Mouse (Mus musculus) left cerebral cortex, postnatal 4 days (tissue): ENCODE measurements around the gene Gnl3l. TPM values are rescaled to one million over a fixed set of nuclear protein-coding genes. Genes with fewer than 3 reads are reported as not detected.

Experiments
- DNase-seq: peaks from one replicate; pipeline ENCODE4 v3.0.0-alpha.2; 2022
- intact Hi-C: fragments of 180-260 bp; cut with DNase I; formaldehyde crosslinking; loops from one replicate; pipeline ENCODE4 v1.15.1; 2025
- total RNA-seq, 2 experiments: library from RNA; stranded (reverse); gene quantifications; 2 replicates each; pipeline ENCODE4 v1.2.3; 2021

Gene Gnl3l
- 100 to 1,000 TPM; 174 to 191 TPM for total RNA-seq

DNA sequence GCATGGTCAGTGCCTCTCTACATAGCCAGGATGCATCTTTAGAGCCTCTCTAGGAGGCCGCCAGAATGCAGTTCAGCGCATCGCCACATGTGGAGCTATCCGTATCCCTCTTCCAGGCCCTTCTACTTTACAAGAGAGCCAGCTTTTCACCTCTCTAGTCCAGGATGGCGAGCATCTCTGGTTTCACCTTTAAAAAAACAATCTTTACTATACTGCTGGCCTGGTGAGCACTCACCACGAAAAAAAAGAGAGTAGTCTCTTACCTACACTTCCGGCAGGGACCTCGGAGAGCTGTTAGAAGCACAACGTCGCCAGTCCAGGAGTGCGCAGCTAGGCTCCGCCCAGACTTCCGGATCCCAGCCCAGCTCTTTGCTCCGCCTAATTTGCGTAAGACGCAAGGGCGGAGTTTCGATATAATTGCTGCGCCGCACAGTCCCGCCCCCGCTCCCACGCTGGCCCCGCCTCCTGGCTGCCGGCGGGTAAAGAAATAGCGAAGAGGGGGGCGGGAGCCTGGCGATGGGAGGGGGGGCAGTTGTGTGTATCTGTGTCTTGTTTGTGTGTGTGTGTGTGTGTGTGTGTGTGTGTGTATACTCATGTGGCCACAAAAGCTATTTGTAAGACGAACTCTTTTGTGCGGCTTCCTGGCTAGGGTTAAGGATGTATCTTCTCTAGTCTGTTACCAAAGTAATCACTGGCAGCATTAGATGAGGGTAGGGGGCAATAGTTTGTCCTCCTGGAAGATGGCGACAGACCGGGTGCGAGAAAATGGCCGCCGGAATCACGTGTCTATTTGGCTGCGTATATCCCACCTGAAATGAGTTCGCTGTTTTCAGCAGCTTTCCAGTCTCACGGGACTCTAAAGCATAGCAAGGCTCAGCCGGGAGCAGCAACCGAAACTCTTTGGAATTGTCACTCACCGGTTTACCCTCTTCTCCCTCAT is at the start of gene Gnl3l:
TSS of gene Gnl3l (minus strand) at position 385 of the 940 bp plus-strand sequence.
- intact Hi-C loops, result no loop called here
- DNase-seq, result peak; percentile 92

DNA sequence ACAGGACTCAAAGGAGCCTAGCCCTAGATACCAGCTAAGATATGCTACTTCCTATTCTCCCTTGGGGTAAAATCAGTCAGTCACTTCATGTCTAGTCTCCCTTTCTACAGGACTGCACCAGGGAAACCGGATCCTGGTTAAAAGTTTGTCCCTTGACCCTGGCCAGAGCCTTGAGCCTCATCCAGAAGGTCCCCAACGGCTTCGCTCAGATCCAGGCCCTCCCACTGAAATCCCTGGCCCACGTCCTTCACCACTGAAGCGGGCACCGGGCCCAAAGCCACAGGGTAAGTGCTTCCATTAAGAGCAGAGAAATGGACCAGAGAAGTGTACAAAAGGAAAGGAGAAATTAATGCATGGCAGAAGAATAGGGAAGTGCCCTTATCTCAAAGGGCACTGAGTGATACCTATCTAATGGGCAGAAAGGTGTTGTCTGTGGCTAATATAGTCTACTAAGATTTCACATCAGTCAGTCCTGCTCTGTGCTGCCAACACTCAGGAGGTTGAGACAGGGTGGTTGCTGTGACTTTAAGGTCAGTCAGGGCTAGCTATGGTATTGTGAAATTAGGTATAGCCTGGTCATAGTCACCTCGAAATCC is 49.0 kb upstream of the Gnl3l start:
- intact Hi-C loops, result no loop called here
- no peak for DNase-seq

DNA sequence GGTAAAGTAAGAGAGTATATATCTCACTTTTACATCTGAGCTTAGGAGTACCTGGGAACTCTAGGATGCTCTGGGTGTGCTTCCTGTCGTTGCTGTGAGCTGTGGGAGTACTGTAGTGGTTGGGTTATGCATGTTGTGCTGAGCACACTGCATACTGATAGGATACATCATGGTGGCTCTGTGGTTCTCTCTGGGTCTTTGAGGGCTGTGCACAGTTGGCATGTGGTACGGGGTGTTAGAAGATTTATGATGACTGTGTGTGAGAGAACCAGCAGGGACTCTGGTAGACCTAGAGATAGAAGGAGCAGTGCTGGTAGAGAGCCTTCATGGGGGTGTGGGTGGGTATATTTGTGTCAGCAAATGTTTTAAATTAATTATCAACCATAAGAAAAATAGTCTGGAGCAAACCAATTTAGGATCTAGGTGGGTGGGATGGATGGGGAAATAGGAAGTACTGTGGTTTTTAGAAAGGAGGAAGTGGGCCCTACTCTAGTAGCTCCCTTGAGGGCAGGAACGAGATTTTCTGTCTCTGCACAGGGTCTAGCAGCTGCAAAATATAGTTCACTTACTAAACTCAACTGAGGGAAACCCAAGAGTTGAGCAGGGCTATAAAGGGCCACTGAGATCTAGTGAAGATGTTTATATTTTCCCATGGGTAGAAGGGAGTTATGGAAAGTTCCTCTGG is 44.6 kb upstream of the Gnl3l start:
- no peak for DNase-seq

DNA sequence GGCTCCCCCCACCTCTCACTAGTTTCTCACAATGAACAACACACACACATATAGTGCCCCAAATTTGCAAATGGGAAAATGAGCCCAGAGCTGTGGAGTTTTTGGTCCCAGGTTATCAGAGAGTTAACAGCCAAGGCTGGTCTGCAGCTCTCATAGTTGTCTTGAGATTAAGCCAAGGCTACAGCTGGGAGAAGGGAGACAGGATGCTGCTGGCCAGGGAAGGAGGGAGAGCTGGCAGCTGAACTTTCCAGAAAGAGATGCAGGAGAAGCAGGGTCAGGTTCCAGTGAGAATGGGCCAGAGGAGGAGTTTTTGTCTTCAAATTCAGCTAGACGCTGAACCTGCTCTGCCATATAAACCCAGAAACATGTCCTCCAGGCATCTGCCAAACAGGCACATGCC is 42.2 kb upstream of the Gnl3l start:
- DNase-seq, result no peak
- intact Hi-C loops, result no loop called here

More for the DNA sequence above, 44.6 kb upstream of the Gnl3l start:
- intact Hi-C loops, result no loop called here

DNA sequence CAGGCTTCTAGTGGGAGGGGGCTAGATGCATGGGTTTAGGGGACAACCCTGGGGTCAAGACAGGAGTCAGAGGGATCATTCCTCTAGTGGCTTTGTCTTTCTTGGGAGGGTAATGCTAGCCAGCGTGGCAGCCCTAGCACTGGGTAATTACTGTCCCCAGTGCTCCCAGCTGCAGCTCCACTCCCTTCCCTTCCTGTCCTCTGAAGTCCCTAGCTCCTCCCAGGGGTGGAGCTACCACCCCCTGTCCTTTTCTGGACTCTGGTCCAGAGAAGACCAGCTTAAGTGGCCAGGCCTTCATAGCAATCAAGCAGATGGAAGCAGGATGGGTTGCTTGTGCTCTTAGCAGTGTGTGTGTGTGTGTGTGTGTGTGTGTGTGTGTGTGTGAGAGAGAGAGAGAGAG is 38.4 kb upstream of the Gnl3l start:
- no peak for DNase-seq
- intact Hi-C loops, result no loop called here

DNA sequence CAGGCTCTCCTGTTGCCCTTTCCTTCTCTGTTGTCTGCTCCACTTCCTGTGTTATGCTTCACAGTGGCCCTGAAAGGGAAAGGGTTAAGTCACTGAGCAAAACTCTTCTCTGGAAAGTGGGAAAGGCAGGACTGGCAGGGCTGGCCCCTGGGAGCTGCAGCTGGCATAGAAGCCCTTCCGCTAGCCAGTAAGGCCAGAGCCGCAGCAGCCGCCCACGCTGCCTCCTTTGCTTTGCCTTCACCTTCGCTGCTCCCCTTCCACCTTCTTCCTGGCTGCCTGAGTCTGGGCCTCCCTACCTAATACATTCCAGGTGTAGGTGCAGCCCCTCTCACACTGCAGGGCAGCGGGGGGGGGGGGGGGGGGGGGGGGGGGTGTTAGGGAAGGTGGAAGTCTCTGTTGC is 37.4 kb upstream of the Gnl3l start:
- DNase-seq, result no peak
- intact Hi-C loops, result no loop called here

DNA sequence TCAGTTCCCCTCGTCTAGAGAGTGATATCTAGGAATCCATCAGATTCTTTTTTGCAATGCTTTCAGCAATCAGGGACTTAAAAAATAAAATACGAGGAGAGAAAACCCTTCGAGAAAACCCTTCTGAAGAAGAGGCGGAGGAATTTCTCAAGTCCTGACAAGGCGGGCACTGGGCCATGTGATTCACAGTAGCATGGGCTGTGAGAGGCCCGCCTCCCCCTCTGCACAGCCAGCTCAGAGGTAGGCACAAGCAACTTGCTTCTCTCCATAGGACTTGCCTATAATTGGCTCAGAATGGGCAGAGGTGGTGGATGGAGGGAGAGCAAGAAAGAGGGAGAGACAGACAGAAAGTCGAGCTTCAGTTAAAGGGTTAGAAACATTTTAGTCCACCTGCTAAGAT is 33.2 kb upstream of the Gnl3l start:
- DNase-seq, result peak; percentile 15
- intact Hi-C loops, result no loop called here

DNA sequence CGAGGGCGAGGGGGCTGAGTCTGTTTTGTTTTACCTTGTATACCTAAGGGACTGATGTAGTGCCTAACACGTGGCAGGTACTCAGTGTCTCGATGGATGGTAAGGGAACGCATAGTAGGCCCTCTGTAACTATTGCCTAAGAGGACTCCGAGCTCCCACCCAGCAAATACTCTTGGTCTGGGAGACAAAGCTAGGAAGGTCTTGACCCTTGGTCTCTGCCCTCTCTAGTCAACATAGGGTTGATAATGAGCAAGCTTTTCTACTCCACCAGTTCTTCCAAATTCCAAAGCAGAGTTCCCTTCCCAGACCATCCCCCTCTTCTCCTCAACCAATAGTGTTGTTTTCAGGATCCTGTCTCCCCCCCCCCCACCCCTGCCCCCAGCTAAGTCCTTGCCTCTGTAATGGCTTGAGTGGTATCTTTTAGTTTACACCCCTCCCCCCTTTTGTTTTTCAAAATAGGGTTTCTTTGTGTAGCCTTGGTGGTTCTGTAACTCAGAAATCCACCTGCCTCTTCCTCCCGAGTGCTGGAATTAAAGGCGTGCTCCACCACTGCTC is 32.6 kb upstream of the Gnl3l start:
- no peak for DNase-seq
- intact Hi-C loops, result no loop called here

DNA sequence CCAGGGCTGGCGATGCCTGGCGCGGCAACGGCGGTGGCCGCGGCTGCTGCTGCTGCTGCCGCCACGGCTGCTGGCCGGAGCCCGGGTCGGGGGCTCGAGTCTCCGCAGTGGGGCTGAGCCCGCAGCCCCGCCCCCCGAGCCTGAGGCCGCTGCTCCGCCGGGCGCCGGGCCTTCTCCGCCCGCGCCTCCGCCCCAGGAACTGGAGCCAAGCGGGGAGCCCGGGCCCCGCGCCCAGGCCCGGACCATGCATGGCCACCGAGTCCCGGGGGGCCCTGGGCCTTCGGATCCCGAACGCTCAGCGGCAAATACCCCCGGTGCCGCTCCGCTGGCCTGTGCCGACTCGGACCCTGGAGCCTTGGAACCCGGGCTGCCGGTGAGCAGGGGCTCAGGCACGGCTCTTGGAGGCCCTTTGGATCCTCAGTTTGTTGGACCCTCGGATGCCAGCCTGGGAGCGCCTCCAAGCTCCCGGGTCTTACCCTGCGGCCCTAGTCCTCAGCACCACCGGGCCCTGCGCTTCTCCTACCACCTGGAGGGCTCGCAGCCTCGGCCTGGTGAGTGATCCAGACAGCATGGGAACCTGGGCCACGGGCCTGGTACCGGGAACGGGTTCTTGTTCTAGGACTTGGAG is 30.4 kb upstream of the Gnl3l start:
- intact Hi-C loops, result no loop called here
- peak; percentile 15 for DNase-seq

DNA sequence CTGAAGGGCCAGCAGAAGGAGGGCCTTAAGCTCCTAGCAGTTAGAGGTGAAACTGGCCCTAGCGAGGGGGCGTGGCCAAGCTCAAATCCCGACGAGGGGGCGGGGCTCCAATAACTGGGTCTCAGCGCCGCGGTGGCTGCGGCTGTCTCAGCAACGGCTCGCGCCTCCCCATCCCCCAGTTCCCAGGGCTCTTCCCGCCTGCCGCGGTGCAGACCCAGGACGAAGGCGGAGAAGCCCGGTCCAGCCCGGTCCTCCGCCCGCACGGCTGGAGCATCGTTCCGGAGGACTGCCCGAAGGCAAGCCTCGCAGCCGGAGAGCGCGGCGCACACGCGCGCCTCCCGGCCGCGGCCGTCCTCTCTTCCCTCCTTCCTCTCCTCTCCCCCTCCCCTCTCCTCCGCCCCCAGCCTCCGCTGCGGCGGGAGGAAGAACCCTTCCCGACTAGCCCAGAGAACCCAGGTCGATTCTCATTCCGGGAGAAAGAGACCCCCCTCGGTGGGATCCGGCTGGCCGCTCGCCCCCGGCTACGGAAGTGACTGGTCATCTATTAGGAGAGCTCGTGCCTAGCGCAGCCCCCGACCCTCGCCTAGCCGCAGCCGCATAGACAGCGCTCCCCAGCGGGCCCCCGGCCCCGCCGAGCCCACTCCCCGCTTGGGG is 29.8 kb upstream of the Gnl3l start:
- DNase-seq, result peak; percentile 91
- intact Hi-C loops, result no loop called here

DNA sequence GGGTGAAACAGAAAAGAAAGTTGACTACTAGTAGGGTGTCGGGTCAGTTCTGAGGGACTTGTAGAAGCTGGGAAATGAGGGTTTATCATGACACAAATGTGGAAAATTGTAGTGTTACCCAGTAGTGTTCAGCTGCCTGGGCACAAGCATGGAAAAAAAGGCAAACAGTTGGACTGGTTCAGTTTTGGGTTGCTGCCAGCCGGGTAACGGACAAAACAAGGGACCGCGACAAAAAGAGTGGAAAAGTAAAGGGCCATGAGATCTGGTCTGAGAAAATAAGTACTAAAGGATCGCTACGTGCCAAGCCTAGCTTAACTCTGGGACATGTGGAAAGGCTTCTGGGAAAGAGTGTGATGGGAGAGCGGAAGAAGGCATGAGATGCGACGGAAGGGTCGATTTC is 29.2 kb upstream of the Gnl3l start:
- peak; percentile 20 for DNase-seq

DNA sequence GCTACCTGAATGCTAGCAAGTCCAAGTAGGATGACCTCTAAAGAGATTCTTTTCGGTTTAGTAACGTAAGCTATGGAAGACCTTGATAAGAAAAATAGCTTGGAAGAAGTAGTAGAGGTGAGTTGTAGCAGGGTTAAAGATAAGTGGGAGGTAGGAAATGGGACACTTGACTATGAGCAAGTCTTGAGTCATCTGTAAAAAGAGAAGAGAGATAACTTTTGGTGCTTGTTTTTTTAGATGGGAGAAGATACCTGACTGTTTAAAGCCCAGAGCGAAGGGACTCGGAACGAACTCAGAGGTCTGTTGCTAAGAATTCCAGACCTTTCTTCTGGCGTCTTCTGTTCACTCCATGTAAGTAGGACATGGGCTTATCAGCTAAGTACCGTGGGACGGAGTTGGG is 28.7 kb upstream of the Gnl3l start, which contains the start of gene Fgd1:
TSS of gene Fgd1 (plus strand) at position 301 of the 400 bp plus-strand sequence.
- intact Hi-C loops, result no loop called here
- no peak for DNase-seq

More for the DNA sequence above, 29.2 kb upstream of the Gnl3l start:
- intact Hi-C loops, result no loop called here

DNA sequence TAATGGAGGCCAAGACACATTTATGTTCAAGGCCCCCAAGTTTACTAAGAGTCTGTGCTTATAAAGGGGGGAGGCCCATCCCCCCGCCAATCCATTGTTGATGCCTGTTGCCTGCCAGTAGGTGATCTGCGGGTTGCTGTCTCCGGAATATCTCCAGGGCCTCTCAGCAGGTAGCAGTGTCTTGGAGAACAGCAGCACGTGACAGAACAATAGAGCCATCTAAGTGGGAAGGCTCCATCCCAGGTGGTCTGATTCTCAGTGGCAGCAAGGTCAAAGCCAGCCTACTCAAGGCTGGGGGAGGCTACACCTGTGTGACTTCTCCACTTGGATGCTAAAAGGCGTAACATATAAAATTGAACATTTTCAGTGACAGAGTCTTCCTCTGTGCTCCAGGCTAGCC is 24.1 kb upstream of the Gnl3l start:
- DNase-seq, result no peak
- intact Hi-C loops, result no loop called here

DNA sequence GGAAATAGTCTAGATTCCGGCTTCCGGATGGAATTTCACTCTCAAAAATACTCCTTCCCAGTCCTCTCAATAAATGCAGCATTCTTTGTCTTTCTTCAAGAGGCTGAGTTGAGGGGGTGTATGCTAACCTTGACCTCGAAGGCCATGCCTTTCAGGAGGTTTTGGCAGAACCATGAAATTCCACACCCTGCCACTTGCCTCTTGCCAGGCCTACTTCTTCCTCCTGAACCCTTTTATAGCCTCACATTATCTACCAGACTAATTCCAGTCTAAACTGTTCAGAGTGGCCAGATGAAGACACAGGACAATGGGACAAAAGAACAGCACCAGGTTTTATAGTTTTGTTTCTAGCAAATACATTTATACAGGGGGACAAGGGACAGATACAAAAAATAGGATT is 14.3 kb upstream of the Gnl3l start:
- intact Hi-C loops, result no loop called here
- DNase-seq, result no peak

DNA sequence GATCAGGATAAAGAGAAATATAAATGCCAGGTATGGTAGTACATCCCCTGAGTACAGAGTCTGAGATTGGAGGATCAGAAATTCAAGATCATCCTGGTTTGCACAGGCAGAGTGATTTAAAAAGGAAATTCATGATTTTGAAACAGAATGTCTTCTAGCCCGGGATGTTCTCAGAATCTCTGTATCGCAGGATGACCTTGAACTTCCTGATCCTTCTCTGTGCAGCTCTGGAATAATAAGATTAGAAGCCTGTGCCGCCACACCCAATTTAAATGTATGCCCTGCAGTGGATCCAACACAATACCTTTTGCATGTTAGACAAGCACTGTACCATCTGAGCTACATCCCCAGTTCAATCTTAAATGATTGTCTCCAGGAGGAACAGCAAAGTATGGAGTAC is 1.7 kb upstream of the Gnl3l start:
- DNase-seq, result no peak
- intact Hi-C loops, result no loop called here

DNA sequence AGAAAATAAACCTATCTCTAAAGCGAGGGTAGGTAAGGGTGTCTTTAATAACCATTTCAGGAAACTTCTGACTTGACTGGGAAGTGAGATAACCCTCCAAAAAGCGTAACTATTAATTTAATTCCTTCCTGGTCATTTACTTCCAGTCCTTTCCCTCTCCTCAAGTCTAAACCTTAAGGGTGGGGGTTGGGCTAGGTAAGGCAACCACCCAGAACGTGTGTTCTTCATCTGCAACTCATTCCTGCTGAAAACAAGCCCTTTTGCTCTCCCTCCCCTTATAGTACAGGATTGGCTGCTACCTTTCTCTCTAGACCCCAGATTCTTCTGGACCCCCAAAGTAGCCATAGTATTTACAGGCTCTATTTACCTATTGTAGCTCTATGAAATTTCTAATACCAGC is 775 bp upstream of the Gnl3l start:
- intact Hi-C loops, result no loop called here

DNA sequence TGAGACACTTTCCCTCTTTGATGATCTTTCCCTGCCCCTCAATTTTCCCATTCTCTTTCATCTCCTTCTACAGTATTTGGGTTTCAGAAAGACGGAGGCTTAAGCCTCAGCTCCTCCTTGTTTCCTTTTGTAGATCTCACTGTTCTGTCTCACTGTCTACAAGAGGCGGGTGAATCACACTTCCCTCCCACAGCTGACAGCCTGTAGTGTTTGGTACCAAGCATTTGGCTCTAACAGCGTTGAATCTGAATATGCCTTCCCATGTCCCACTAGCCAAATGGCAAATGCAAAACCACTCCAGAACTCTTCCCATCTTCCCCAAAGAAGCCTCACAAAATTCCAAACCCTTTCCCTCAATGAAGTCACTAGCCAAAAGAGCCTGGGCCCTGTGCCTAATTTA is 20.3 kb downstream of the Gnl3l start:
- DNase-seq, result no peak
- intact Hi-C loops, result loop anchor here (10.0 kb wide), 1 partner anchor 918 kb away; no protein-coding TSS in a partner anchor

More for the DNA sequence above, 775 bp upstream of the Gnl3l start:
- DNase-seq, result no peak

DNA sequence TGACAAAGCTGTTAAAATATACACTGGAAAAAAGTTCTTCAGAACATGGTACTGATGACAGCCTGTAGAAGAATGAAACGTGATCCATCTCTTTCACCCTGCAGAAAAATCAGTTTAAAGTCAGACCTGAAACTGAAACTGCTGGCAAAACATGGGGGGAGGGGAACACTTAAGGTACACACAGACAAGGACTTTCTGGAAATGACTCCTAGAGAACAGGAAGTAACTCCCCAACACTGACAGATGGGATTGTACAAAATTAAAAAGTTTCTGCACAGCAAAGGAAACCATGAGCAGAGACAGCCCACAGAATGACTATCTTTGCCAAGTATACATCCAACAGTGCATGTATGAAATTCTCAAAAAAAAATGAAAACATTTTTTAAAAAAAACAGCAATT is 35.5 kb downstream of the Gnl3l start:
- intact Hi-C loops, result no loop called here
- no peak for DNase-seq

DNA sequence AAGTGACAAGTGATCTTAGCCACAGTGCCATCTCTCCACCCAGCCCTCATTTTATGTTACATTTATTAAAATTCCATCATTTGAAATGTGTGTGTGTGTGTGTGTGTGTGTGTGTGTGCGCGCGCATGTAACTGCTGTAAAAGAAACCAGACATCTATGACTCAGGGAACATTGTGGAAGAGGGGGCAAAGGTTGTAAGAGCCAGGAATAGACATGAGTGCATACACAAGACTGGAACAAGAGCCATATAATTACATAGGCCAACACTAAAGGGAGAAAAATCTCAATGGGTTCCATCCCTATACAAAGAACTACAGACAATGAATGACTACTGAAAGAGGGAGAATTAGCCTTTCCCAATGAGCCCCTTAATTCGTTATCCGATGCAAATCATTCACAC is 41.7 kb downstream of the Gnl3l start:
- DNase-seq, result no peak
- intact Hi-C loops, result no loop called here

DNA sequence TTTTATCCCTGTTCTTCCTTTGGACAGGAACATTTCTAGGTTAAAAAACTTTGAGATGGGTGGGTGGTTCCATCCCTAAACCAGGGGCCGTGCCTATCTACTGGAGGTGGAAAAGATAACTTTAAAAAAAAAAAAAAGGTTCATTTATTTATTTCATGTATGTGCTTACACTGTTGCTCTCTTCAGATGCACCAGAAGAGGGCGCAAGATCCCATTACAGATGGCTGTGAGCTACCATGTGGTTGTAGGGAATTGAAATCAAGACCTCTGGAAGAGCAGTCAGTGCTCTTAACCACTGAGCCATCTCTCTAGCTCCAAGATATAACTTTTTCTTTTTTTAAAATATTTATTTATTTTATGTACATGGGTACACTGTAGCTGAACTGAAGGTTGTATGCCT is 54.1 kb downstream of the Gnl3l start:
- DNase-seq, result no peak
- intact Hi-C loops, result no loop called here
